Mouse (Mus musculus) lung, postnatal 0 days (tissue): Measurements from ENCODE around the gene Sec16a.
A peak's percentile ranks its signal among the peaks of the same experiment; 100 is the strongest.

Experiments
- CTCF ChIP-seq: IDR thresholded peaks from 2 replicates; pipeline ENCODE4 v1.5.1; 2016; ENCODE audit warnings: antibody characterized with exemption, mild to moderate bottlenecking
- EP300 ChIP-seq: IDR thresholded peaks from 2 replicates; pipeline ENCODE4 v1.6.1; 2016; ENCODE audit warnings: antibody characterized with exemption, mild to moderate bottlenecking, control low read depth

DNA sequence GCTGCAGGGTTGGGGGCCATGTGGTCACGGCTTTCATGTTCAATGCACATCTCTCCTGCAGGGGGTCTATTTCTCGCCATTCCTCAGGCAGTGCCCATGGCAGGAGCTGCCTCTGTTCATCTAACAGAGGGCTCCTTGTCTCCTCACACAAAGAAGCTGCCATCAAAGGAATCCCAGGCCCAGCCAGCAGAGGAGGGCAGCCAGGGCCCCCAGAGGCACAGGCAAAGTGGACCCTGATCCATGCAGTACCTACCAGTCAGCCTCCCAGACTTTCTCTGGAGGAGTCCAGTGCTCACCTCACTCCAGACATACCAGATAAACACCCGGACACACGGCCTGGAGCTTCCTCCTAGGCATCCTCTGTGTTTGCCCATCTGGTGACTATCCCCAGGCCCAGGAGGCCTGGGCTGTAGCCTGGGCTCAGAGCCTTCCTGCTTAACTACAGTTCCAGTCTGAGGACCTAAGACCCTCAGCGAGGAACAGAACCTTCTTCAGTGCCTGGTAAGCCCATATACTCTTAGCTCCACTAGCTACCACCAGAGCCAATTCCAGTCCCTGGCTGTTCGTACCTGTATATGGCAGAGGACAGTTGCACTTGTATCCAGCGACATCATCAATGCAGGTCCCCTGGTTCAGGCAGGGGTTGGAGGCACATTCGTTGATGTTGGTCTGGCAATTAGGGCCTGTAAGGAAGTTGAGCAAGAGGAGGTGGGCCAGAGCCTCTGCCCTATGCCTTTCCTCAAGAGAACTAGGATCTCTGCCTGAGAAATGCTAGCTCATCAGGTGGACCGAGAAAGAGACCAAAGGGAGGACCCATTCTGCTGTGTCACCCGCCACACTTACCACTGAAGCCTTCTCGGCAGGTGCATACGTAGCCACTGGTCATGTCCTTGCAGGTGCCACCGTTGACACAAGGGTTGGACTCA lies 30.8 kb upstream of the Sec16a start:
- TF ChIP-seq EP300: no peak
- TF ChIP-seq CTCF: 0 out of 2 replicates have a peak, but pooled peaks have one; percentile 12
